Mouse (Mus musculus): ENCODE measurements around the gene Ngly1.

Ngly1 gene

DNA sequence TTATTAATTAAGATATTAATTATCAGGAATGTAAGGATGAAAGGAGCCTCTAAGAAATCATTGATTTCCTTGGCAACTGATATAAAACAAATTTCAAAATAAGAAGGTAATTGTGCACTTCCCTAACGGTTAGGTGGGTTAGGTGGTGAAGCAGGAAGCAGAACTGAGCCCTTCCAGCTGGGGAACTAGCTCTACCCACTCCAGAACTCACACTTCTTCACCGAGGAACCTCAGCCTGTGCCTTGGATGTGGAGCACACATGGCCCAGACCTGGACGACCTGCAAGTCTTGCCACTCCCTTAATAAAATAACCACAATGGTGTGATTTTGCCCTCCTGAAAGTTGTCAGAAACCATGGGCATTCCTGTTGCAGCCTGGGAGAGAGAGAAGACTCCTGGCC is 80.7 kb downstream of the Ngly1 start:
- no peak for DNase-seq (ENCODE audit: low spot score)

DNA sequence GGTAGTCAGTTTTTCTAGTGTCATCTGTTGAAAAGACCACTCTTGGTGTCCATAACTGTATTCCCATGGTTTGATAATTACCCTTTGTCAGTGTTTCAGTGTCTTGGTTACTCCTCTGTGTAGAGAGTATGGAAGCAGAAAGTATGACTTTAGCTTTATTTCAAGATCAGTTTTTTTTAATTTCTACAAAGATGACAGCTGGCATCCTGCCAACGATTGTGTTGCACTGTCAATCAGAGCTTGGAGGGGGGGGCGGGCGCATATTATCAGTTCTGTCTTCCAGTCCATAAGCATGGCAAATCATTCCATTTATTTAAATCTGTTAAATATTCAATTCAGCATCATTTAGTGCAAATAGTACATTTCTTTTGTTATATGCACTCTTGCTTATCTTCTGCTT is 85.2 kb downstream of the Ngly1 start:
- DNase-seq (ENCODE audit: low spot score): no peak

DNA sequence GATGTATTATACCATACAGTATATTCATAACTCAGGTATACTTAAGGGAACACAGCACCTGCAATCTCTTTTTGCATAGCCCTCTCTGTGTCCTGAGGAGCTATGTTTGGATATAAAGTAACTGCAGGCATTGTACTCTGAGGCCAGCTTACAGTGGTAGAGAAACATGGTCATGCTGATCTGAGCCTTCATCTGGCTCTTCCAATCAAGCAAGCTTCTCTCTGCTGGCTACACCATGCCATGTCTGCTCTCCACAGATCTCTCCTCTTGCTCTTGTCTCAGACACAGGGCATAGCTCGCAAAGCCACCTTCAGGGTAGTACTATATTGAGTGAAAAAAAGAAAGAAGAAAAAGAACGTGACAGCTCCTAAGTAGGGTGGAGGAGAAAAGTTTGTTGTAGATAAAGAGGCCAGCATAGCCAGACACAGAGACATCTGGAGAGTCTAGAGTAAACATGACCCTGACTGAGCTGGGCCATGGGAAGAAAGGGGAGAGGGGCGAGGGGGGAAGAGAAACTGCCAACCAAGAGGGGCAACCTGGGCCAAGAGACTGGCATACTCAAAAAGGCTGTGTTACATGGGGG is 86.8 kb downstream of the Ngly1 start:
- no peak for DNase-seq (ENCODE audit: low spot score)

DNA sequence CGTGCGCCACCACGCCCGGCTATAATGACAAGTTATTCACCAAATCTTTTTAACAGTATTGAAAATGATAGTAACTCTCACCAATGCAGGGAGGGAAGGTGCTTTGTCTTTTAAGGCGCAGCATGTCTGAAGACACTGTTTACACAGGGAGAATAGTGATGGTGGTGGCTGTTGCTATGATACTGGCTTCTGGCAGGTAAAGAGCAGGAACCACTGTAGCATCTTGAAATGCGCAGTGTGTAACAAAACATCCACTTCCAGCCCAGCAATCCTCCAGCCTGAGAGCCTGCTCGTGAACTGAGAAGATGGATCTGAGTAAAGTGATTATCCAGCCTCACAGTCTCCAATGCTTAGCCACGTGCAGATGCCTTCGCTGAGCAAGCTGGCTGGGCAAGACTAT is 98.4 kb downstream of the Ngly1 start:
- no peak for DNase-seq (ENCODE audit: low spot score)

DNA sequence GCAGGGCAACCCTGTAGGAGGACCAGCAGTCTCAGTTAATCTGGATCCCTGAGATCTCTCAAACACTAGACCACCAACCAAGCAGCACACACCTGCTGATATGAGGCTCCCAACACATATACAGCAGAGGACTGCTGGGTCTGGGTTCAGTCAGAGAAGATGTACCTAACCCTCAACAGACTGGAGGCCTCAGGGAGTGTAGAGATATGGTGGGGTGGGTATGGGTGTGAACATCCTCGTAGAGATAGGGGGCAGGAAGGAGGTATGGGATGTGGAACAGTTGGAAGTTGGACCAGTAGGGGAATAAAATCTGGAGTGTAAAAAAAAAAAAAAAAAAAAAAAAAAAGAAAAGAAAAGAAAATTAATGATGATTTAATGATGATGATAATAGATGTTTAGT is 110.6 kb downstream of the Ngly1 start:
- no peak for DNase-seq (ENCODE audit: low spot score)

All from embryo, embryonic 10 days (tissue).